Mouse (Mus musculus): ENCODE results near the gene Piezo1. TPM values are rescaled to one million over a fixed set of nuclear protein-coding genes. Genes with fewer than 3 reads are reported as not detected.
A peak's percentile ranks its signal among the peaks of the same experiment; 100 is the strongest.

Piezo1 gene
- 11.9 and 13.9 TPM in 2 replicates for polyA plus RNA-seq (2016; fragmentation: Nextera tagmentation; extraction: Ambion mirVana)

DNA sequence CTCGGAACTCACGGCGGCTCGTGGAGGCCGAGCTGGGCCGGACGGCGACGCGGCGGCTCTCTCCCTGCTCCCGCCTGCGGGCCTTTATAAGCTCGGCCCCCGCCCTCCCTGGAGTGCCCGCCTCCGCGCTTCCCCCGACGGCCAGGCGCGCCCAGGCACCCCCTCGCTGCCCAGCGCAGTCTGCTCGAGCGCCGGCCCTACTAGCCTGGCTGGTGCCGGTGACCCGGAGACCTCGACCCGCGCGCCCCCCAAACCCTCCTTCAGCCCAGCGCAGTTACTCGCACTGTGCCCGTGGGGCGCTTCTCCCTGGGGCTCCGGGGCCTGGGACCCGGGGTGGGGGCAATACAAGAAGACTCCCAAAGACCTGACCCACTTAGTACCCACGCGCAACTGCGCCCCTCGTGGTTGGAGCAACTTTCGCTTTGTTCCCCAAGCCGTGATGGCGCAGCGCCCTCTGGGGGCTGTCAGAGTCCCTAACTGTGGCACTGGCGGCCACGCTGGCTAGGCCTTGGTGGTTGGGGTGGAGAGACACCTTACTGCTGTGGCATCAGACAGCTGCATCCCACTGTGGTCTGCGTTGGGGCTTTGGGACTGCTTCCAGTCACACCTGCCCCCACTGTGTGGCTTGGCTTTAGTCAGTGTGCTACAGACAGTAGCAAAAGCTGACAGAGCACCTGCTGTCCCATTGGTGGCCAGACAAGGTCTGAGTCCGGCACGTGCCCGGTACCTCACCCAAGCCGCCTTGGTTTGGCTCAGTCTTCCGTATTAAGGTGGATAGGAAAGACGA, at the start of gene Piezo1:
Gene Piezo1 (minus strand): TSS at position 65 of the 787 bp plus-strand sequence.
- H3K9ac ChIP-seq (replicated peaks), result peak within 1 kb of the TSS; percentile 85
- ATAC-seq (ENCODE audit: insufficient number of reproducible peaks, insufficient read depth, low FRiP score, low TSS enrichment, low read depth), result peak; percentile 69
- WGBS, result 12% methylated on average over 52 of the region's 56 CpGs
- 0 out of 2 replicates have a peak, but pooled peaks cover 3% of the 10 kb centered on the region for H3K27me3 ChIP-seq
- peak within 1 kb of the TSS; percentile 67 for H3K4me3 ChIP-seq (replicated peaks)
- no peaks in the 10 kb centered on the region for H3K9me3 ChIP-seq
- H3K4me2 ChIP-seq, result peak within 1 kb of the TSS; percentile 88
- peaks cover 39% of the 10 kb centered on the region for H3K4me1 ChIP-seq (replicated peaks)
- H3K27ac ChIP-seq, result peak within 1 kb of the TSS; percentile 81
- no peaks in the 10 kb centered on the region for H3K36me3 ChIP-seq

DNA sequence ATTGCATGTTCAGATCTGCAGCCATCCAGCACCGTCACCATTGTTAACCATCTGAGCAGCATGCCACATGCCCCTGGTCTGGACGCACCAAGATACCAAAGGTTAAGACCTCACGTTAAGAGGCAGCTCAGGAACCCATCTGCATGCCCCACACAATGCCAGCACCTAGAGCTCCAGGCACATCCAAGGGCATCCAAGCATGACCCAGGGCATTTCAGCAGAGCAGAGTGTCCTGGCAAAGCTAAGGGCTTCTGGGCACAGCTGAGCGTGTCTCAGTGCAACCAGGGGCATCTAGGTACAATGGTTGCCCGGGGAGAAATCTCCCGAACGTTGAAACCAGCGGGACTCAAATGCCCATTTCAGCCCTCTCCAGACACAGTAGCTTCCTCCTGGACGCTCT, 49.5 kb upstream of the Piezo1 start:
- H3K4me2 ChIP-seq, result no peak overlapping the region
- ATAC-seq (ENCODE audit: insufficient number of reproducible peaks, insufficient read depth, low FRiP score, low TSS enrichment, low read depth), result no peak
- H3K9me3 ChIP-seq, result no peaks in the 10 kb centered on the region
- no peaks in the 10 kb centered on the region for H3K4me1 ChIP-seq (replicated peaks)
- H3K36me3 ChIP-seq, result peaks cover 19% of the 10 kb centered on the region; the same call in 1 of the 2 replicates
- H3K27ac ChIP-seq, result no peak overlapping the region
- no peaks in the 10 kb centered on the region; the same call in 1 of the 2 replicates for H3K27me3 ChIP-seq
- no peak overlapping the region for H3K4me3 ChIP-seq (replicated peaks)
- WGBS, result 91% methylated on average over 9 of the region's 9 CpGs
- H3K9ac ChIP-seq (replicated peaks), result no peak overlapping the region

DNA sequence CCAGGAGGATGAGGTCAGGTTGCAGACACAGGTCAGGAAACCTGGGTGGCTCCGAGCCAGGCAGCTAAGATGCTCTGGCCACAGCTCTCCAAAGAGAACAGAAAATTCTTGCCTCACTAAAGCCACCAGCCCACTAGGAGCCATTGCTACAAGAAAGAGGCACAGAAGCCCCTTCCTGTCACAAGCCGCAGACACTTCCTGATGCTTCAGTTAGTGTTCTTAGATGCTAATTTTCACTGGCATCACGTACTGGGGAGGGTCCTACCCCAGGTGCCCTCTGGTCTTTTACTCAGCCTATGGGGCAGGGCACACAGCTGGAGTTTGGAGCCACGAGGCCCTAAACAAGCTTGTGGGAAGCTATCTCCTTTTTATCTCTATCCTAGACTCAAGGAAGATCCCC, 44.9 kb upstream of the Piezo1 start:
- no peak for ATAC-seq (ENCODE audit: insufficient number of reproducible peaks, insufficient read depth, low FRiP score, low TSS enrichment, low read depth)
- Histone ChIP-seq H3K27me3 (no peaks in the 10 kb centered on the region), H3K4me1 (replicated peaks) (peaks cover 5% of the 10 kb centered on the region; the same call in 1 of the 2 replicates), H3K27ac (no peak overlapping the region), H3K4me3 (replicated peaks) (no peak overlapping the region), H3K9me3 (no peaks in the 10 kb centered on the region), H3K4me2 (no peak overlapping the region), H3K36me3 (peaks cover 25% of the 10 kb centered on the region; the same call in 1 of the 2 replicates), H3K9ac (replicated peaks) (no peak overlapping the region)
- WGBS, result 57% methylated on average over 4 of the region's 4 CpGs

DNA sequence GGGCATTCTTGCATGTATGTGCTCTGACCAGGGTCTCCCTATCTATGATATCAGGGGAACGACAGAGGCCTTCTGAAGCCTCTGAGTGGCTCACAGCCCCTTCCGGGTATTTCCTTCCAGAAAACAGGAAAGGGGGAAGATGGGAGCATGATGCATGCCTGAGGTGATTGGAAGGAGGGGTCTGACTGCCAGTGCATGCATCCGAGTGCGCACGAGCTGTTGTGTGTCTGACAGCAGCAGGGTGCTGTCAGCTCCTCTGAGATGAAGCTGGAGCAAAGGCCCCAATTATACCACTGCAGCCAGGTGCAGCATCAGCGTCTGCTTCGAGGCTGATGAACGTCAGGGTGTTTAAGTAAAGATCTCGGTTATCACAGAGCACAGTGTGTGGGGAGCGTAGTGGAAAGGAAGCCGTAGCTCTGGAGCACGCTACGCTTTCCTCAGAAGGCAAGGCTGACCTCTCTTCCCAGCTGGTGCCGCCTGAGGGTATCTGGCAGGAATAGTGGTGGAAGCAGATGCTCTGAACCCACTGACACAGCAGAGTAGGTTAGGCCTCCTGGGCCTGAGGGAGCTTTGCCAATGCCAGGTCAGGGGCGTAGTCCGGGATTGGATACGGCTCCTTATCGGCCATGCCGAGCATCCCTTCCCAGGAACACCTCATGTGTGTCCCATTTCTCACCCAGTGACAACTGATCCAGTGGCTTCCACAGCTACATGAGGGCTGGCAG, 42.8 kb upstream of the Piezo1 start:
- H3K9me3 ChIP-seq, result no peaks in the 10 kb centered on the region
- peaks cover 5% of the 10 kb centered on the region; the same call in 1 of the 2 replicates for H3K4me1 ChIP-seq (replicated peaks)
- peaks cover 15% of the 10 kb centered on the region; the same call in 1 of the 2 replicates for H3K36me3 ChIP-seq
- 0 out of 2 replicates have a peak overlapping the region, but pooled peaks have one; percentile 12 for H3K9ac ChIP-seq (replicated peaks)
- WGBS, result 77% methylated on average over 19 of the region's 19 CpGs
- H3K27me3 ChIP-seq, result no peaks in the 10 kb centered on the region
- H3K27ac ChIP-seq, result no peak overlapping the region
- ATAC-seq (ENCODE audit: insufficient number of reproducible peaks, insufficient read depth, low FRiP score, low TSS enrichment, low read depth), result no peak
- H3K4me2 ChIP-seq, result no peak overlapping the region
- H3K4me3 ChIP-seq (replicated peaks), result no peak overlapping the region

DNA sequence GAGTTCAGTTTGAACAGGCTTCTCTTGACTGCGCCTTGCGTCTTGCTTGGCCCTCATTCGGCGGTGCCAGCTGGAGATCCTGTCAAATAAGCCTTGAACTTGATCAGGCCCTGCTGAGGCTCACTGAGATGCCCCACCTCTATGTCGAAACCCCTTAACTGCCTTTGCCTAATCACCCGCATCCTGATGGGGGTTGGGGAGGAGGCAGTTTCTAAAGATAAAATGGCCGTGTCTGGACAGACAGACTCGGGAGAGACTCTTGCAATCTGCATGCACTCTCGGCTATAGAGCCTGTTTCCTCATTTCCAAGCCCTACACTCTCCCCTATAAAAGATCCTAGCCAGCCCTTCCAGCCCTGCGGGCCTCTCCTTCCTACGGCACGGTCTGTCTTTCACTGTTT, 42.1 kb upstream of the Piezo1 start:
- 0 out of 2 replicates have a peak overlapping the region, but pooled peaks have one; percentile 12 for H3K9ac ChIP-seq (replicated peaks)
- H3K4me3 ChIP-seq (replicated peaks), result no peak overlapping the region
- H3K36me3 ChIP-seq, result peaks cover 11% of the 10 kb centered on the region; the same call in 1 of the 2 replicates
- H3K27me3 ChIP-seq, result no peaks in the 10 kb centered on the region
- WGBS, result 48% methylated on average over 12 of the region's 12 CpGs
- peaks cover 5% of the 10 kb centered on the region; the same call in 1 of the 2 replicates for H3K4me1 ChIP-seq (replicated peaks)
- no peak for ATAC-seq (ENCODE audit: insufficient number of reproducible peaks, insufficient read depth, low FRiP score, low TSS enrichment, low read depth)
- no peaks in the 10 kb centered on the region for H3K9me3 ChIP-seq
- no peak overlapping the region for H3K27ac ChIP-seq
- no peak overlapping the region for H3K4me2 ChIP-seq

DNA sequence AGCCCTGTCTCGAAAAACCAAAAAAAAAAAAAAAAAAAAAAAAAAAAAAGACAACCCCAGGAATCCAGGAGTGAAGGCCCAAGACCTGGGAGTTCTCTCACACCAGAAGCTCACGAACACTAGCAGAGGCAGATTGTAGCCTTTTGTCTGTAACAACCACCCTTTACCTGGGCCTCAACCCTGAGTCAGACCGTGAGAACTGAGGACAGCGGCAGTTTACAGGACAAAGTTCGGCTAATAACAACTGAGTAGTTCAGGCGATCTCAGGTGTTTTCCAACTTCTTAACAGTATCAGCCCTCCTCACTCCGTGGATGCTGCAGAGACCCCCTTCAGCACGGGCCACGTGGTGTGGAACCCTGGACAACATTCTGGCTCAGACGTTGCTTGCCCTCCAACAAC, 35.6 kb upstream of the Piezo1 start:
- no peak for ATAC-seq (ENCODE audit: insufficient number of reproducible peaks, insufficient read depth, low FRiP score, low TSS enrichment, low read depth)
- Histone ChIP-seq H3K9me3 (no peaks in the 10 kb centered on the region), H3K27ac (0 out of 2 replicates have a peak overlapping the region, but pooled peaks have one; percentile 17), H3K4me3 (replicated peaks) (no peak overlapping the region), H3K36me3 (no peaks in the 10 kb centered on the region), H3K27me3 (no peaks in the 10 kb centered on the region), H3K4me2 (no peak overlapping the region), H3K9ac (replicated peaks) (no peak overlapping the region), H3K4me1 (replicated peaks) (peaks cover 15% of the 10 kb centered on the region)
- WGBS, result 79% methylated on average over 10 of the region's 10 CpGs

DNA sequence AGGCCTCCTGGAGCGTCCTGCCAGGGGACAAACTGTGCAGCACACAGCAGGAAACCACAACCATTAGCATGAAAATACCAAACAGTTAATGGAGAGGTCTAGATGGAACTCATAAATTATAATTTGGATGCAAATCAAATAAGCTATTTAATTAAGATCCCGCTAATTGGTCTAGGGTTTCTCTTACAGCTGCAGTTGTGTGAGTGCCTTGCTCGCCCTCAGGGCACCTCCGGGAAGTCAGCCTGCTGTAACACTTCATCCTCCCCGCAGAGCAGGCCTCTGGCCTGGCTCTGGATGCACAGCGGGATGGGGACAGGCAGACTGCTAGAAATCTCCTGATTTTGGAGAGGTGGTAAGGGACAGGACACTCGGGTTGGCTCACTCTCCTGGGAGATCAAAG, 35.0 kb upstream of the Piezo1 start:
- Histone ChIP-seq H3K4me2 (no peak overlapping the region), H3K27ac (peak overlapping the region; percentile 50; the same call in 1 of the 2 replicates), H3K27me3 (no peaks in the 10 kb centered on the region), H3K36me3 (no peaks in the 10 kb centered on the region), H3K9ac (replicated peaks) (no peak overlapping the region), H3K4me1 (replicated peaks) (peaks cover 17% of the 10 kb centered on the region), H3K4me3 (replicated peaks) (no peak overlapping the region), H3K9me3 (no peaks in the 10 kb centered on the region)
- ATAC-seq (ENCODE audit: insufficient number of reproducible peaks, insufficient read depth, low FRiP score, low TSS enrichment, low read depth), result no peak
- WGBS, result 31% methylated on average over 7 of the region's 7 CpGs

DNA sequence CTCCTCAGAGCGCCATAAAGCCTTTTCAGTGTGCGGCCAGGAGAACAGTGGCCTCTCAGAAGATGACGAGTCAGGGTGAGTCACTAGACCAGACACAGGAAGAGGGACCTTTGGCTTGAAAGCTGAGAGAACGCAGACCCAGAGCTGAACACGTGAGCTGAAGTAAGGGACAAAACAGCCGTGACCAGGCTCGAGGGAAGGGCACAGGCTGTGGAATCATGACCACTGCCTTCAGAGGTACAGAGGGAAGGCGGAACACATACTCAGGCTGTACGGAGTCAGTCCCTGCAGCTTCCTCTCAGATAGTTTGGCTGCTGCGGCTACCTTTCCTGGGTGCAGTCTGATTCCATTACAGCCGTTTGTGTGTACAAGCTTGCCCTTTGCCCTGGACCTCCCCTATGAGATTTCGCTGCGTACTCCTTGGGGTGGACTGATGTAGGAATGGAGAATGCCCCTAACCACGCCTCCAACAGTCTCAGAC, 34.3 kb upstream of the Piezo1 start:
- Histone ChIP-seq H3K4me1 (replicated peaks) (peaks cover 24% of the 10 kb centered on the region), H3K27me3 (no peaks in the 10 kb centered on the region), H3K27ac (peak overlapping the region; percentile 50; the same call in 1 of the 2 replicates), H3K4me2 (no peak overlapping the region), H3K9ac (replicated peaks) (no peak overlapping the region), H3K9me3 (no peaks in the 10 kb centered on the region), H3K4me3 (replicated peaks) (no peak overlapping the region), H3K36me3 (no peaks in the 10 kb centered on the region)
- ATAC-seq (ENCODE audit: insufficient number of reproducible peaks, insufficient read depth, low FRiP score, low TSS enrichment, low read depth), result no peak
- 61% methylated on average over 14 of the region's 14 CpGs for WGBS

DNA sequence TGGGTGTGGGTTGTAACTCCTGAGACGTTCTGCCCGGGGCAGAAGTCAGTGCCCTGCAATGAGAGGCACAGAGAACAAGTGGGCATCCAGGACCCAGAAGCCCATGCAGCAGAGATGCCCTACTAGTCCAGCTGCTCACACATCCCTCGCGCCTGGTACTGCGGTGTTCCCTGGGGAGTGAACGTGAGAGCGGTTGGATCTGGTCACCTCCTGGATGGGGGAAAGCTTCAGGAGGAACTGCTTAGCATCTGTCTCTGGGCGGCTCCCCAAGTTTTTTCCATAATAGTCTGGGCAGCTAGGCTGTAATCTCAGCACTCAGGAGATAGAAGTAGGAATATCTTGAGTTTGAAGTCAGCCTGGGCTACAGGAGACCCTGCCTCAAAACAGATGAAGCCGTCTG, 33.9 kb upstream of the Piezo1 start:
- H3K27me3 ChIP-seq, result no peaks in the 10 kb centered on the region
- no peaks in the 10 kb centered on the region for H3K9me3 ChIP-seq
- no peak overlapping the region for H3K4me2 ChIP-seq
- no peak overlapping the region for H3K4me3 ChIP-seq (replicated peaks)
- no peaks in the 10 kb centered on the region for H3K36me3 ChIP-seq
- peaks cover 29% of the 10 kb centered on the region for H3K4me1 ChIP-seq (replicated peaks)
- H3K9ac ChIP-seq (replicated peaks), result no peak overlapping the region
- no peak for ATAC-seq (ENCODE audit: insufficient number of reproducible peaks, insufficient read depth, low FRiP score, low TSS enrichment, low read depth)
- WGBS, result 85% methylated on average over 9 of the region's 9 CpGs
- no peak overlapping the region for H3K27ac ChIP-seq

DNA sequence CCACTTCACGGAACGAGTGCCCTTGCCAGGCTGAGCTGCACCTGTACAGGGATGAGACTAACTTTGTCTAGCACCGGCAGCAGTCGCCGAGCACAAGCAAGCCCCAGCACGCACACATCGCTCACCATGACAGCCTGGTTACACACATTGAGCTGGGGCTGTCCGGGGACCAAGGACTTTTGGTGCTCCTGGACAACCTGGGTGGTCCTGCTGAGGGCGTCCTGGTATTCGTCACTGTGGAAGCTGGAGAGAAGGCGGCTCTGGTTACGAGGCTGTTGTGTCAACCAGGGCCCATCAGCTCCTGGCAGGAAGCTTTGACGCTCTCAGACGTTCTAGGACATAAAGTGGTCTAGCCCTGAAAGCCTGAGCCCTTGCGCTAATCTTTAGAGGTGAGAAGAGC, 29.8 kb upstream of the Piezo1 start:
- no peaks in the 10 kb centered on the region for H3K36me3 ChIP-seq
- no peaks in the 10 kb centered on the region for H3K9me3 ChIP-seq
- H3K27me3 ChIP-seq, result no peaks in the 10 kb centered on the region
- 34% methylated on average over 13 of the region's 15 CpGs for WGBS
- no peak overlapping the region for H3K4me3 ChIP-seq (replicated peaks)
- ATAC-seq (ENCODE audit: insufficient number of reproducible peaks, insufficient read depth, low FRiP score, low TSS enrichment, low read depth), result no peak
- H3K9ac ChIP-seq (replicated peaks), result no peak overlapping the region
- no peak overlapping the region for H3K4me2 ChIP-seq
- H3K4me1 ChIP-seq (replicated peaks), result peaks cover 50% of the 10 kb centered on the region
- H3K27ac ChIP-seq, result no peak overlapping the region

DNA sequence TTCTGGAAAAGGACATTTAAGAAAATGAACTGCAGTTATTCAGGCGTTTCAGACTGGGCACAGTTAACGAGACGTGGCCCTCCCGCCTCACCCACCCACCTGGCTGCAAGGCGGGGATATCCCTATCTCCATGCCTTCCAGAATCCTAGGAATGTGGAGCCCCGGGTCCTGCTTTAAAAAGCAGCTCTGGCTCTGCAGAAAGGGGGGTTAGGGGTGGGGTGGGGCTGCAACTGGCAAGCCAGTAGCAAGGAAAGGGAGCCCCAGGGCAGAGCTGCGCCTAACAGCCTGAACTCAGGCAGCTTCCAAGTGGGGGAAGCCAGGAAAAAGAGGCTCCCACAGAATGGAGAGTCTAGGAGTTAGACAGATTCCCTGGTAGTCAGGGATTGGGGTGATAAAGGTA, 28.1 kb upstream of the Piezo1 start:
- no peak for ATAC-seq (ENCODE audit: insufficient number of reproducible peaks, insufficient read depth, low FRiP score, low TSS enrichment, low read depth)
- peaks cover 60% of the 10 kb centered on the region for H3K4me1 ChIP-seq (replicated peaks)
- H3K36me3 ChIP-seq, result peaks cover 11% of the 10 kb centered on the region
- no peaks in the 10 kb centered on the region for H3K9me3 ChIP-seq
- no peaks in the 10 kb centered on the region for H3K27me3 ChIP-seq
- peak overlapping the region; percentile 11; the same call in 1 of the 2 replicates for H3K4me2 ChIP-seq
- peak overlapping the region; percentile 77 for H3K27ac ChIP-seq
- no peak overlapping the region for H3K4me3 ChIP-seq (replicated peaks)
- H3K9ac ChIP-seq (replicated peaks), result no peak overlapping the region
- WGBS, result 10% methylated on average over 7 of the region's 7 CpGs

Measured in limb, embryonic 12.5 days (tissue).